Mouse (Mus musculus): ENCODE data around the gene Gm11127. TPM values are rescaled to one million over a fixed set of nuclear protein-coding genes. Genes with fewer than 3 reads are reported as not detected.
A peak's percentile ranks its signal among the peaks of the same experiment; 100 is the strongest.

Gm11127 gene
- polyA plus RNA-seq, 1 experiment from 2014 or later, result not detected

- 40% methylated on average over 15 of the region's 15 CpGs for WGBS
- no peak for ATAC-seq (ENCODE audit: insufficient number of reproducible peaks, insufficient read depth, low FRiP score, low TSS enrichment, low read depth)
- no peak within 1 kb of the TSS for H3K4me3 ChIP-seq (replicated peaks)
- 0 out of 2 replicates have a peak within 1 kb of the TSS, but pooled peaks have one; percentile 29 for H3K27ac ChIP-seq
- no peaks in the 10 kb centered on the region for H3K9me3 ChIP-seq
- no peak within 1 kb of the TSS for H3K9ac ChIP-seq (replicated peaks)
- H3K27me3 ChIP-seq, result no peaks in the 10 kb centered on the region
- peaks cover 5% of the 10 kb centered on the region; the same call in 1 of the 2 replicates for H3K36me3 ChIP-seq
- peak within 1 kb of the TSS; percentile 35 for H3K4me2 ChIP-seq
- H3K4me1 ChIP-seq (replicated peaks), result peaks cover 6% of the 10 kb centered on the region; the same call in 1 of the 2 replicates
These were observed 37.7 kb downstream of the Gm11127 start, which contains the start of gene H2-T24 for GRCm38 (mm10) chr17:36020191-36021073. H2-T24 (minus strand) TSS chr17:36020560.

GRCm38 (mm10) chr17:36019519-36019918 lies 38.7 kb downstream of the Gm11127 start:
- Histone ChIP-seq H3K36me3 (peaks cover 14% of the 10 kb centered on the region), H3K9ac (replicated peaks) (no peak overlapping the region), H3K4me1 (replicated peaks) (peaks cover 6% of the 10 kb centered on the region; the same call in 1 of the 2 replicates), H3K9me3 (no peaks in the 10 kb centered on the region), H3K27ac (no peak overlapping the region), H3K4me3 (replicated peaks) (no peak overlapping the region), H3K4me2 (no peak overlapping the region), H3K27me3 (no peaks in the 10 kb centered on the region)
- no peak for ATAC-seq (ENCODE audit: insufficient number of reproducible peaks, insufficient read depth, low FRiP score, low TSS enrichment, low read depth)
- WGBS, result 70% methylated on average over 3 of the region's 3 CpGs

GRCm38 (mm10) chr17:36018979-36019378 lies 39.2 kb downstream of the Gm11127 start:
- Histone ChIP-seq H3K27me3 (no peaks in the 10 kb centered on the region), H3K9me3 (no peaks in the 10 kb centered on the region), H3K4me1 (replicated peaks) (peaks cover 6% of the 10 kb centered on the region; the same call in 1 of the 2 replicates), H3K4me2 (no peak overlapping the region), H3K36me3 (peaks cover 19% of the 10 kb centered on the region), H3K4me3 (replicated peaks) (no peak overlapping the region), H3K27ac (no peak overlapping the region), H3K9ac (replicated peaks) (no peak overlapping the region)
- WGBS, result 69% methylated on average over 2 of the region's 2 CpGs
- ATAC-seq (ENCODE audit: insufficient number of reproducible peaks, insufficient read depth, low FRiP score, low TSS enrichment, low read depth), result no peak

- Histone ChIP-seq H3K9ac (replicated peaks) (no peak overlapping the region), H3K9me3 (no peaks in the 10 kb centered on the region)
- 91% methylated on average over 5 of the region's 5 CpGs for WGBS
These were observed 41.1 kb downstream of the Gm11127 start for GRCm38 (mm10) chr17:36017046-36017445.

GRCm38 (mm10) chr17:36014977-36015376 lies 43.2 kb downstream of the Gm11127 start:
- Histone ChIP-seq H3K4me3 (replicated peaks) (no peak overlapping the region), H3K27ac (no peak overlapping the region), H3K27me3 (no peaks in the 10 kb centered on the region), H3K4me2 (no peak overlapping the region), H3K36me3 (peaks cover 19% of the 10 kb centered on the region), H3K9me3 (no peaks in the 10 kb centered on the region), H3K9ac (replicated peaks) (no peak overlapping the region), H3K4me1 (replicated peaks) (no peaks in the 10 kb centered on the region)
- WGBS, result 91% methylated on average over 5 of the region's 5 CpGs
- ATAC-seq (ENCODE audit: insufficient number of reproducible peaks, insufficient read depth, low FRiP score, low TSS enrichment, low read depth), result no peak

More at GRCm38 (mm10) chr17:36017046-36017445, 41.1 kb downstream of the Gm11127 start:
- Histone ChIP-seq H3K4me2 (no peak overlapping the region), H3K4me1 (replicated peaks) (peaks cover 6% of the 10 kb centered on the region; the same call in 1 of the 2 replicates), H3K36me3 (peaks cover 19% of the 10 kb centered on the region), H3K27ac (no peak overlapping the region), H3K27me3 (no peaks in the 10 kb centered on the region), H3K4me3 (replicated peaks) (no peak overlapping the region)
- no peak for ATAC-seq (ENCODE audit: insufficient number of reproducible peaks, insufficient read depth, low FRiP score, low TSS enrichment, low read depth)

Other genes with a start within 250 kb of the Gm11127 start
- 8.7 and 9.9 TPM in 2 replicates for gene Ier3, start 236.7 kb downstream of the Gm11127 start, polyA plus RNA-seq (2016; fragmentation: Nextera tagmentation; extraction: Ambion mirVana)
- gene Flot1, start 235.1 kb downstream of the Gm11127 start, polyA plus RNA-seq (2016; fragmentation: Nextera tagmentation; extraction: Ambion mirVana), result 45.8 and 45.9 TPM in 2 replicates
- 1,183 and 1,215 TPM in 2 replicates for gene Tubb5, start 220.1 kb downstream of the Gm11127 start, polyA plus RNA-seq (2016; fragmentation: Nextera tagmentation; extraction: Ambion mirVana)
- gene Mdc1, start 216.9 kb downstream of the Gm11127 start, polyA plus RNA-seq (2016; fragmentation: Nextera tagmentation; extraction: Ambion mirVana), result 16.9 and 19.4 TPM in 2 replicates
- gene Nrm, start 197.1 kb downstream of the Gm11127 start, polyA plus RNA-seq (2016; fragmentation: Nextera tagmentation; extraction: Ambion mirVana), result 51.3 and 52.5 TPM in 2 replicates
- 21.3 and 24.0 TPM in 2 replicates for gene Ppp1r18, start 192.8 kb downstream of the Gm11127 start, polyA plus RNA-seq (2016; fragmentation: Nextera tagmentation; extraction: Ambion mirVana)
- 56.9 and 64.3 TPM in 2 replicates for gene Dhx16, start 178.6 kb downstream of the Gm11127 start, polyA plus RNA-seq (2016; fragmentation: Nextera tagmentation; extraction: Ambion mirVana)
- gene 2310061I04Rik, start 160.9 kb downstream of the Gm11127 start, polyA plus RNA-seq (2016; fragmentation: Nextera tagmentation; extraction: Ambion mirVana), result 18.6 and 24.8 TPM in 2 replicates
- gene Atat1, start 148.3 kb downstream of the Gm11127 start, polyA plus RNA-seq (2016; fragmentation: Nextera tagmentation; extraction: Ambion mirVana), result 139 and 143 TPM in 2 replicates
- gene Mrps18b, start 142.0 kb downstream of the Gm11127 start, polyA plus RNA-seq (2016; fragmentation: Nextera tagmentation; extraction: Ambion mirVana), result 61.2 and 66.8 TPM in 2 replicates
- 50.4 and 50.7 TPM in 2 replicates for gene Ppp1r10, start 141.9 kb downstream of the Gm11127 start, polyA plus RNA-seq (2016; fragmentation: Nextera tagmentation; extraction: Ambion mirVana)
- 102 and 107 TPM in 2 replicates for gene Abcf1, start 88.6 kb downstream of the Gm11127 start, polyA plus RNA-seq (2016; fragmentation: Nextera tagmentation; extraction: Ambion mirVana)
- 59.2 and 59.7 TPM in 2 replicates for gene Gnl1, start 78.5 kb downstream of the Gm11127 start, polyA plus RNA-seq (2016; fragmentation: Nextera tagmentation; extraction: Ambion mirVana)
- gene Prr3, start 78.1 kb downstream of the Gm11127 start, polyA plus RNA-seq (2016; fragmentation: Nextera tagmentation; extraction: Ambion mirVana), result 39.0 and 46.2 TPM in 2 replicates
- 3.0 and 3.2 TPM in 2 replicates for gene H2-T24, start 37.8 kb downstream of the Gm11127 start, polyA plus RNA-seq (2016; fragmentation: Nextera tagmentation; extraction: Ambion mirVana)
- gene H2-T23, start 25.5 kb downstream of the Gm11127 start, polyA plus RNA-seq (2016; fragmentation: Nextera tagmentation; extraction: Ambion mirVana), result 4.2 and 6.4 TPM in 2 replicates
- 14.0 and 15.4 TPM in 2 replicates for gene H2-T22, start 15.6 kb downstream of the Gm11127 start, polyA plus RNA-seq (2016; fragmentation: Nextera tagmentation; extraction: Ambion mirVana)
- gene Gm6034, start 15.4 kb downstream of the Gm11127 start, polyA plus RNA-seq (2016; fragmentation: Nextera tagmentation; extraction: Ambion mirVana), result not detected in 2 replicates
- gene Gm19684, start 63.3 kb upstream of the Gm11127 start, polyA plus RNA-seq (2016; fragmentation: Nextera tagmentation; extraction: Ambion mirVana), result not detected in 2 replicates
- not detected in 2 replicates for gene Gm7030, start 71.1 kb upstream of the Gm11127 start, polyA plus RNA-seq (2016; fragmentation: Nextera tagmentation; extraction: Ambion mirVana)
- gene Gm8909, start 110.2 kb upstream of the Gm11127 start, polyA plus RNA-seq (2016; fragmentation: Nextera tagmentation; extraction: Ambion mirVana), result not detected in 2 replicates
- gene H2-T3, start 131.9 kb upstream of the Gm11127 start, polyA plus RNA-seq (2016; fragmentation: Nextera tagmentation; extraction: Ambion mirVana), result not detected in 2 replicates
- 95.8 and 107 TPM in 2 replicates for gene Rpp21, start 199.7 kb upstream of the Gm11127 start, polyA plus RNA-seq (2016; fragmentation: Nextera tagmentation; extraction: Ambion mirVana)
- 23.5 and 23.6 TPM in 2 replicates for gene Trim39, start 213.9 kb upstream of the Gm11127 start, polyA plus RNA-seq (2016; fragmentation: Nextera tagmentation; extraction: Ambion mirVana)
- gene H2-M10.2, start 228.1 kb upstream of the Gm11127 start, polyA plus RNA-seq (2016; fragmentation: Nextera tagmentation; extraction: Ambion mirVana), result not detected in 2 replicates